Mouse (Mus musculus): ENCODE measurements at regions not wholly inside any gene's neighbourhood (a gene's known extent, or its start where the extent isn't known, plus 50 kb on each side); places are given as distances from the start of the nearest gene placed in this dataset.
"Not testable (repeated sequence)": the region's sequence is repeated elsewhere in the genome, so short reads cannot be mapped to it uniquely, and the experiment has no call there.

- H3K4me3 ChIP-seq; H3K36me3 ChIP-seq; H3K4me1 ChIP-seq; H3K9me3 ChIP-seq (replicated peaks); H3K4me2 ChIP-seq; H3K9ac ChIP-seq; ATAC-seq; H3K27ac ChIP-seq; H3K27me3 ChIP-seq (replicated peaks): not testable (repeated sequence)
- no CpG with 5 or more reads among the region's 1 CpGs for WGBS (ENCODE audit: insufficient replicate concordance)
Measured at GRCm38 (mm10) chr12:19875386-19875785, 78.9 kb upstream of the Gm21863 start.

- Histone ChIP-seq H3K4me2 (no peak overlapping the region), H3K9ac (no peak overlapping the region), H3K27me3 (replicated peaks) (no peaks in the 10 kb centered on the region), H3K4me1 (no peaks in the 10 kb centered on the region), H3K9me3 (replicated peaks) (0 out of 2 replicates have a peak, but pooled peaks cover 4% of the 10 kb centered on the region), H3K4me3 (no peak overlapping the region), H3K36me3 (no peaks in the 10 kb centered on the region), H3K27ac (no peak overlapping the region)
- no peak for ATAC-seq
Measured at GRCm38 (mm10) chr12:19876186-19876585, 78.1 kb upstream of the Gm21863 start.

- Histone ChIP-seq H3K9ac (no peak overlapping the region), H3K36me3 (no peaks in the 10 kb centered on the region), H3K27me3 (replicated peaks) (0 out of 2 replicates have a peak, but pooled peaks cover 7% of the 10 kb centered on the region), H3K4me2 (0 out of 2 replicates have a peak overlapping the region, but pooled peaks have one; percentile 6), H3K9me3 (replicated peaks) (peaks cover 14% of the 10 kb centered on the region), H3K27ac (no peak overlapping the region), H3K4me3 (no peak overlapping the region), H3K4me1 (no peaks in the 10 kb centered on the region)
- ATAC-seq = no peak
- 5% methylated on average over 41 of the region's 41 CpGs for WGBS (ENCODE audit: insufficient replicate concordance)
Measured at GRCm38 (mm10) chr12:19882386-19882785, 71.9 kb upstream of the Gm21863 start.

Data from liver, embryonic 12.5 days (tissue).